Mouse (Mus musculus): Measurements from ENCODE around the gene Polk. TPM values are rescaled to one million over a fixed set of nuclear protein-coding genes. Genes with fewer than 3 reads are reported as not detected.

The Polk gene
- total and polyA plus RNA-seq, 2 experiments from 2014 or later: 4.0 to 4.4 TPM

- H3K27ac ChIP-seq: no peak overlapping the region
- no peak overlapping the region for H3K4me2 ChIP-seq (ENCODE audit: low read depth, low read length)
- no peaks in the 10 kb centered on the region for H3K9me3 ChIP-seq (ENCODE audit: low read length)
- peak; percentile 94 for DNase-seq (ENCODE audit: low spot score)
- no peaks in the 10 kb centered on the region for H3K36me3 ChIP-seq (ENCODE audit: insufficient read depth, low read length)
- no peak overlapping the region for H3K9ac ChIP-seq (replicated peaks; ENCODE audit: low read length)
- peak; percentile 96 for TF ChIP-seq CTCF (IDR thresholded peaks at IDR 0.05; ENCODE audit: low read depth)
- H3K27me3 ChIP-seq (ENCODE audit: insufficient read depth, low read length): no peaks in the 10 kb centered on the region
- 43% methylated on average over 12 of the region's 12 CpGs for WGBS
- peak; percentile 78 for ATAC-seq
- H3K4me1 ChIP-seq (ENCODE audit: insufficient read depth, low read length): no peaks in the 10 kb centered on the region
- no peak overlapping the region for H3K4me3 ChIP-seq (ENCODE audit: low read length)
These were observed 110.7 kb downstream of the Polk start for GRCm38 (mm10) chr13:96431595-96432156.

Other genes with a start within 250 kb of the Polk start
- 21.7 and 26.1 TPM in 2 replicates for gene Poc5, start 154.3 kb downstream of the Polk start, total RNA-seq (2014; rRNA removed)
- gene Poc5, start 154.3 kb downstream of the Polk start, polyA plus RNA-seq (2015; fragmentation: Nextera tagmentation; extraction: Ambion mirVana): 16.7 and 19.0 TPM in 2 replicates
- gene Ankdd1b, start 71.4 kb downstream of the Polk start, total RNA-seq (2014; rRNA removed): not detected in 2 replicates
- gene Ankdd1b, start 71.4 kb downstream of the Polk start, polyA plus RNA-seq (2015; fragmentation: Nextera tagmentation; extraction: Ambion mirVana): 0.23 and 0.35 TPM in 2 replicates
- not detected in 2 replicates for gene Gm17622, start 51.8 kb downstream of the Polk start, total RNA-seq (2014; rRNA removed)
- gene Gm17622, start 51.8 kb downstream of the Polk start, polyA plus RNA-seq (2015; fragmentation: Nextera tagmentation; extraction: Ambion mirVana): not detected in 2 replicates
- 35.0 and 40.3 TPM in 2 replicates for gene Col4a3bp, start within 50 bp of the Polk start, total RNA-seq (2014; rRNA removed)
- 8.7 and 9.5 TPM in 2 replicates for gene Col4a3bp, start within 50 bp of the Polk start, polyA plus RNA-seq (2015; fragmentation: Nextera tagmentation; extraction: Ambion mirVana)
- gene Hmgcr, start 128.4 kb upstream of the Polk start, total RNA-seq (2014; rRNA removed): 121 and 145 TPM in 2 replicates
- 107 and 111 TPM in 2 replicates for gene Hmgcr, start 128.4 kb upstream of the Polk start, polyA plus RNA-seq (2015; fragmentation: Nextera tagmentation; extraction: Ambion mirVana)
- 0.05 TPM in 1 of 2 replicates, not detected in the other for gene Ankrd31, start 205.7 kb upstream of the Polk start, total RNA-seq (2014; rRNA removed)
- not detected in 2 replicates for gene Ankrd31, start 205.7 kb upstream of the Polk start, polyA plus RNA-seq (2015; fragmentation: Nextera tagmentation; extraction: Ambion mirVana)